Mouse (Mus musculus) heart, postnatal 4 days (tissue): ENCODE data around the gene Amhr2. TPM values are rescaled to one million over a fixed set of nuclear protein-coding genes. Genes with fewer than 3 reads are reported as not detected.
A peak's percentile ranks its signal among the peaks of the same experiment; 100 is the strongest.

Source experiments
- DNase-seq: peaks from one replicate; pipeline ENCODE4 v3.0.0; 2021
- total RNA-seq, 2 experiments: library from RNA; stranded (reverse); gene quantifications; 2 replicates each; pipeline ENCODE4 v1.2.3; 2021

The Amhr2 gene
- total RNA-seq, 2 experiments from 2014 or later = 0.77 to 1.6 TPM

DNA sequence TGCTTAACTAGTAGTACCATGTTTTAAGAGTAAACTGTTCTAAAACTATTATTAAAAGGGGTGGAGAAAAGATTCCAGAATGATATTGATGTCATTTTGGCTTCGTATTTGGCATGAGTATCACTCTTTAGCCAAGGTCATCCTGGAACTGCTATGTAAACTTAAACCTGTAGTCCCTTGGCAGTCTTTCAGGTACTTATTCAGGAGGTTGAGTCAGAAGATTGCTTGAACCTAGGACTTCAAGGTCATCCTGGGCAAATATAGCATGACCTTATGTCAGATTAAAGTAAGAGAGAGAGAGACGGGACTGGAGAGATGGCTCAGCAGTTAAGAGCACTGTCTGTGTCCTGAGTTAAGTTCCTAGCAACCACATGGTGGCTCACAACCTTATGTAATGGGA, 20.5 kb upstream of the Amhr2 start:
- no peak for DNase-seq

- DNase-seq = no peak
Measured at GRCm38 (mm10) chr15:102426963-102427362, 18.2 kb upstream of the Amhr2 start.

DNA sequence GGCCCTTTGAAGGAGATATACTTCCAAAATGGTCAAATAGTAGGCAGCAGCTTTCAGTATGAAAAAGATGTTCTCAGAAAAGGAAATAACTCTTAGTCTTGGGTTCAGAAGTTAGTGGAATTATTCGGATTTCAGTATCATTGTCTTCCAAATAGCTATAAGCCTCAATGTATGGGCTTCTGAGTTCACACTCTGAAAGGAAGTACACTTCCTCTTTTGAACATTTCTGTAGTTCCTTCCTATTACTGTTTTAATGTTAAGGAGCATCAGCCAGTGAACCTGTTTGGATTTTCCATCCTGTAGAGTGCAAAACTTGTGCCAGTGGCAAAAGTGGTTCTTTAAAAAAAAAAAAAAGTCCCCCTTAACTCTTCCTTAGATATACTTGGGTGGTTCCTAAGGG, 13.1 kb upstream of the Amhr2 start:
- no peak for DNase-seq

DNA sequence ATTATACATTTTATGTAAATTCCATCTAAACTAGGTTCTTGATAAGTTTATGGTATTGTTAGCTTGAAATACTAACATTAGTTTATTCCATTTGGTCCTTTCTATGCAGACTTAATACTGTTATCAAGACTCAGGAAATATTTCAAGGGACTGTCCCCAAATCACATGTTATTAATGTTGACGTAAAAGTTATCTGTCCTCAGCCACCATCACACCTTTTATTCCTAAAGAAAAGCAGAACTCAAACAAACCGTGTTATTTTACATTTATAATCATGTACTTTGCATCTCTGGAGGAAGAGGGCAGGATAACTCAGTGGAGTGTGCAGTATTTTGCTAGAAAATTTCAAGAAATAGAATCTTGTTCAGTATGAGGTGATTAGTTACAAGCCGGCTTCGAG, 12.0 kb upstream of the Amhr2 start:
- no peak for DNase-seq

DNA sequence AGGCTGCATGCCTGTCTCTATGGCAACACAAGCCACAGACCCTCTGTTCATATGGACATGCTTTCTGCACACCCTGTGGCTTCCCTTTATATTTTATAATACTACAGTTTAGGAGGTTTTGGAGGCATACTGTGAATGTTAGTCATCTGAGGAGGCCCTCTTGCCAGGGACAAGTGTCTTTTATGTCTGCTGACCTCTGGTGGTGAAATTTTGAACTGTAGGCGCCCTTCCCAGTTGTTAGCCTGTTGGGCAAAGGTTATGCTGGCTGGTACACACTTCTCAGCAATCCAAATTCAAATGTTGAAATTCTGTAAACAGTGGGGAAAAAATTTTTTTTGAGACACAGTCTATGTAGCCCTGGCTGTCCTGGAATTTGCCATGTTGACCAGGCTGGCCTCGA, 2.7 kb upstream of the Amhr2 start:
- peak; percentile 91 for DNase-seq

- no peak for DNase-seq
Measured at GRCm38 (mm10) chr15:102446448-102446847, 1.3 kb downstream of the Amhr2 start.

- no peak for DNase-seq
Measured at GRCm38 (mm10) chr15:102449366-102449765, 4.2 kb downstream of the Amhr2 start.

DNA sequence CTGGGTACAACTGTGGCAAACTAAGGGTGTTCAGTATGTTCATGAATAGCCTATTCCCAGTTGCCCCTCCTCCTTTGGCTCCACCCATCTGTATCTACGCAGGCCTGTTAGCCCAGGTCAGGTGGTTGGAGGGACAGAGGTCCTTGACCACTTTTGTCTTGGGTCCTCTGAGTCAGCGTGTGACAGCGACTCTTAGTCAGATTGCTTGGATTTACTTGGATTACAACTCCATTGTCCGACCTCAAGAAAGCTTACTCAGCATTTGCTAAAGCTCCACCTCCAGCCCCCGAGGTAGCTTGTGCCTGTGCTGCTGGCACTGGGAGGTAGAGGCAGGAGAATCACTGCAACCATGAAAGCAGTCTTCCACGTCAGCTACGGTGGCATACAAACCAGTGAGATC, 5.8 kb downstream of the Amhr2 start:
- no peak for DNase-seq

DNA sequence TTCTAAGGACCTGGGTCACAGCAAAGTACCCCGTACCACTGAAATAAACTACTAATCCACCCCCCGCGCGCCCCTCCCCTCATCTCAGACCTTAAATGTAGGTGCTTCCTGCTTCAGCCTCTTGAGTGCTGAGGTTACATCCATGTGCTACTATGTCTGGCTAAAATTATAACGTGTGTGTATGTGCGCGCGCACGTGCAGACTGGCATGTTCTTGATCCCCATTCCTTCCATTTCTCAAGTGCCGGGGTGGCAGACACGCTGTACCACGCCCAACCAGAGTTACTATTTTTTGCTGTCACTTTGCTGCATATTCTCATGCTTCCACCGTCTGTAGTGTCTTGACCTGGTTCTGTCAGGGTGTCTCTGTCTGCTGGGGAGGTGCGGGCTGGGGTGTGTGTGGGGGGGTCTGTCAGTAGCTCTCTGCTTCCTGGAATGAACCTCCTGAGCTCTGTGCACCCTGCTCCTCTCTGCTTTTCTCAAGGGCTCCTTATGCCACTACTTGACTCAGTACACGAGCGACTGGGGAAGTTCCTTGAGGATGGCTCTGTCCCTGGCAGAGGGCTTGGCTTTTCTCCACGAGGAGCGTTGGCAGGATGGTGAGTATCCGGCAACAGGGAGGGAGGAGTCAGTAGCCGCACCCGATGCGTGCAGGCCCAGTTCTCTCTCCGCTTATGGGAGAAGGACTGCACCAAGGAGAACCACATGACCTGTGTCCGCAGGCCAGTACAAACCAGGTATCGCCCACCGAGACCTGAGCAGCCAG, 6.7 kb downstream of the Amhr2 start:
- no peak for DNase-seq

DNA sequence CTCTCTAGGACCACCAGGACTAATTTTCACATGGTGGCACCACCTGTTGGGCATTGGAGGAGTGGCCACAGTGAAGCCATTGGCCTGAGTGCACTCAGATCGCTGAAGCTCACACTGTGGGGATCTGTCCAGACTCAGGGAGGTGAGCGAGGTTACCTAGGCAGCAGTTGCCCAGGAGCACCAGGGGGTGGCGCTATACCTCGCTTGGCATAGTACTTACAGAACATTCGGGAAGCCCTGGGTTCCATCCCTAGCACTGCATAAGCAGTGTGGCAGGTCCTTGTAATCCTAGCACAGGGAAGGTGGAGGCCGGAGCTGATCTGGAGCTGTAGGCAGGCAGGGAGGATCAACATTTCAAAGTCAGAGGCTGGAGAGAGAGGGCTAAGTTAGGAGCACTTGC, 10.8 kb downstream of the Amhr2 start:
- DNase-seq = no peak

DNA sequence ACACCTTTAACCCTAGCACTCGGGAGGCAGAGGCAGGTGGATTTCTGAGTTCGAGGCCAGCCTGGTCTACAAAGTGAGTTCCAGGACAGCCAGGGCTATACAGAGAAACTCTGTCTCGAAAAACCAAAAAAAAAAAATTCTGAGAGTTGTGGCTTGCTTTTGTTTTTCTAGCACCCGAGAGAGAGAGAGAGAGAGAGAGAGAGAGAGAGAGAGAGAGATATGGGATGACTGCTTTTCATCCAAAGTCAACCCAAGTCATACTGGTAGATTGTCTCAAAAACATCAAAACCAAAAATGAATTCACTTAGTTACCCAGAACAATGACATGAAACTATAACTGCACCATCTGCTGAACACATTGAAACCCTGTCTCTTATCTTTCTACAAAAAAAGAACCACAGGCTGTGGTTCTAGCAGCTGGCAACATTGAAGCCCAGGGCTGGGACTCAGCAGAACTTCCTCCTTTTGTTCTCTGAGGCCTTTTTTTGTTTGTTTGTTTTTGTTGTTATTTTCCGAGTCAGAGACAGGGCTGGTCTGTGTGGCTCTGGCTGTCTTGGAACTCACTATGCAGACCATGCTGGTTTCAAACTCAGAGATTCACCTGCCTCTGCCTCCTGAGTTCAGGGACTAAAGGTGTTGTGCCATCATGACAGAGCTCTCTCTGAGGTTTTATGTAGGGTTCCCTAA, 13.0 kb downstream of the Amhr2 start:
- no peak for DNase-seq

GRCm38 (mm10) chr15:102458904-102459317, 13.7 kb downstream of the Amhr2 start, which contains the start of gene Prr13:
Prr13 (plus strand) TSS chr15:102459028.
- DNase-seq = peak; percentile 91

DNA sequence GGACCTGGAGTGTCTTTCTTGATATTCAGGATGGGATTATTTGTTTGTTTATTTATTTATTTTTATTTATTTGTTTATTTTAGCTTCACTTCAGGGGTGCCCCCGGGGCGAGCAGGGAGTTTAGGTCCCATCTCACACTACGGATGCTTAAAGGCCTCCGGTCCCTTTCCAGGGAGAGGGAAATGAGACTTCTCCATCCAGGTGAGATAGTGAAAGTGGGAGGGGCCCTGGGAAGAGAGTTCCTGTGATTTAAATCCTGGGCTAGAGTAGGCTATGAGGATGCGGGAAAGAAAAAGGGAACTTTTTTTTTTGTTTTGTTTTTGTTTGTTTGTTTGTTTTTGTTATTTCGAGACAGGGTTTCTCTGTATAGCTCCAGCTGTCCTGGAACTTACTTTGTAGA, 14.2 kb downstream of the Amhr2 start:
- no peak for DNase-seq

GRCm38 (mm10) chr15:102459847-102460246, 14.7 kb downstream of the Amhr2 start:
- no peak for DNase-seq

- no peak for DNase-seq
Measured at GRCm38 (mm10) chr15:102460409-102460808, 15.2 kb downstream of the Amhr2 start.

- no peak for DNase-seq
Measured at GRCm38 (mm10) chr15:102460971-102461370, 15.8 kb downstream of the Amhr2 start.

- no peak for DNase-seq
Measured at GRCm38 (mm10) chr15:102461430-102462075, 16.4 kb downstream of the Amhr2 start.

DNA sequence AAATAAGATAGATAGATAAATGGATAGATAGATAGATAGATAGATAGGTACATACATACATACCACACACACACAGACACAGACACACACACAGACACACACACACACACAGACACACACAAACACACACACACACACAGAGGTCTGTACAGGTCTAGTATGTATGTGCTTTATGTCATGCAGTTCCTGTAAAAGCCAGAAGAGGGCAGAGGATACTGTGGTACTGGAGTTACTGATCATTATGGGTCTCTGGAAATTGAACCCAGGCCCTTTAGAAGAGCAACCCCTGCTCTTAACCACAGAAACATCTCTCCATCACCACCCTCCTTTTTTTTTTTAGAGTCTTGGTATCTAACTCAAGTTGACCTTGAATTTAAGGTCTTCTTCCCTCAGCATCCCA, 18.5 kb downstream of the Amhr2 start:
- no peak for DNase-seq

DNA sequence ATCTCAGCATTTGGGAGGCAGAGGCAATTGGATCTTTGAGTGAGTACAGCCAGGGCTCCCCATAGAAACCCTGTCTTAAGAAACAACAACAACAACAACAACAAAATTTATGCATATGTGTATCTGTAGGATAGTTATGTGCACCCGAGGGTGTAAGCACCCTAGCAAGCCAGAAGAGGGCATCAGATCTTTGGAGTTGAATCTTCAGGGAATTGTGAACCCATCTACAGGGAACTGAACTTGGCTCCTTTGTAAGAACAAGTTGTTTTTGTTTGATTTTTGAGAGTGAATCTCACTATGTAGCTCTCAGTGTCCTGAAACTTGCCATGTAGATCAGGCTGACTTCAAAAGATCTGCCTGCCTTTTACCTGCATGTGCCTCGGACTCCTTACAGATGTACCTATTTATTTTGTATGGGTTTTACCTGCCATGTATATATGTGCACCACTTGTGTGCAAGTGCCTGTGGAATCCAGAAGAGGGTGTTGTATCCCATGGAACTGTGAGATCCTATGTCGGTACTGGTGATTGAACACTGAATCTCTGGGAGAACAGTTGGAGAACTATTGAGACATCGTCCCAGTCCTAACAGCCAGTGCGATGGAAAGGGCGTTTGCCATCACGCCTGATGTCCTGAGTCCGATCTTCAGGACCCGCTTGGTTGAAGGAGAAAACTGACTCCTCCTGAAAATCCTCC, 23.7 kb downstream of the Amhr2 start:
- no peak for DNase-seq

- DNase-seq = peak; percentile 97
Measured at GRCm38 (mm10) chr15:102470183-102470604, 25.0 kb downstream of the Amhr2 start, which contains the start of gene Pcbp2. Pcbp2 (plus strand) TSS chr15:102470539.

DNA sequence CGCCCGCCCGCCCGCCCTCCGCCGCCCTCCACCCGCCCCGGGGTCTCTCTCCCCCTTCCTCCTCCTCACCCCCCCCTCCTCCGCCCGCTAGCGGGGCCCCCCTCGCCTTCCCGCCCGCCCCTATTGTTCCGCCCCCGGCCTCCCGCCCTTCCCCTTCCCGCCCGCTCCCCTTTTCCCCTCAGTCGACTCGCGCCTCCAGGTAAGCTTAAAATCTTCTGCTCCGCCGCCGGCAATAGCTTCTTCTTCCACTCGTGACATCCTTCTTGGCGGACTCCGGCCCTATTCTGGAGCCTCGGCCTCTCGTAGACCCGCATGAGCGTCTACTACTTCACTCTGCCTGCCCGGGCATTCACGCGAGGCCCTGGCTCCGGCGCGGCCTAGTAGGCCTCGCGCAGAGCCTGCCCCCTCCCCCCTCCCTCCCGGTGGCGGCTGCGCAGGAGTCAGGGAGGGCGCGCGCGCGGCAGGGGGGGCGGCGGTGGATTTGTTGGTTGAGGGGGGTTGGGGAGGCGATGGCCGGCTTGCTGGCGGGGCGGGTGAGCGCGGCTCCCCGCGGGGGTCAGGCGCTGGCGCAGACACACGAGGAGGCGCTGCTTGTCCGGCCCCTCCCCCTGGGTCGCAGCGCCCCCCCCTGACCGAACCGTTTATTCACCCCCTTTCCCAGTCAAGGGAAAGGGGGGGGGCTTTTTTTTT, 25.6 kb downstream of the Amhr2 start:
- peak; percentile 89 for DNase-seq

- DNase-seq = no peak
Measured at GRCm38 (mm10) chr15:102471295-102471645, 26.1 kb downstream of the Amhr2 start.
